Mouse (Mus musculus) naive thymus-derived CD4-positive, alpha-beta T cell, adult 2 months (primary cell): ENCODE measurements at regions not wholly inside any gene's neighbourhood (a gene's known extent, or its start where the extent isn't known, plus 50 kb on each side); places are given as distances from the start of the nearest gene placed in this dataset.
A peak's percentile ranks its signal among the peaks of the same experiment; 100 is the strongest.

ENCODE experiments used
- DNase-seq: peaks from one replicate; pipeline ENCODE4 v3.0.0-alpha.2; 2011; ENCODE audit warnings: low read depth

DNA sequence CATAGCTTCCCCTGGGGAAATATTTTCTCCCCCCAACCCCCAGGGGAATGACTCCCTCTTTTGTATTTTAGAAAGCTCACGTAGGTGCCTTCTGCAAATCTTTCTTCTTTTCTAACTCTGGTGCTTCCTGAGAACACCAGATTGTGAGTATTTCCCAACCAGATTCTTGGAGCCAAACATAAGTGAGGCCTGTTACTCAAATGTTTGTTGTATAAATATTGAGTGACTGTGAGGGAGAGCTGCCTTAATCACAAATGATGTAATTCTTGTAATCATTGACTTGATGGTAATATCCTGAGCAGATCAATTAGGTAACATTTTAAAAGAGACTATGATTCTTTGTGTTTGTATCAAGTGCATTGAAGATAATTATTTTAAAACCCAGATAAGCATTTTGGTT lies 137.1 kb upstream of the Marcks start:
- no peak for DNase-seq

DNA sequence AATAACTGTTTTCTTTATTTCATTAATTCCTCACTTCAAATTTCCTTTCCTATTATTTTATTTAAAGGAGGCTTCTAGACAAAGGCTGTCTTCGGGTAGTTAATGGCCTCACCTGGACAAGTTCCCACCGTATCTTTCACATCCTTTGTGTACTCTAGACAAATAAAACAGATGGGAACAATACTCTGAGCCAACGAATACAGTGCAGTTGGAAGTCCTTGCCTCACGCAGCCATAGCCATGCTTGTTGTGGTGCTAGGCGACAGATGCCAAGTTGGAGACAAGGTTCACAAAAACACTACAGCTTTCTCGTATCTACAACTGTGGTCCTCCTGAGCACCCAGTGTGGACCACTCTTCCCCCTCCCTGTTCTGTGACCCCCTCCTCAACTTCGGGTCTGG lies 136.6 kb upstream of the Marcks start:
- DNase-seq = no peak

DNA sequence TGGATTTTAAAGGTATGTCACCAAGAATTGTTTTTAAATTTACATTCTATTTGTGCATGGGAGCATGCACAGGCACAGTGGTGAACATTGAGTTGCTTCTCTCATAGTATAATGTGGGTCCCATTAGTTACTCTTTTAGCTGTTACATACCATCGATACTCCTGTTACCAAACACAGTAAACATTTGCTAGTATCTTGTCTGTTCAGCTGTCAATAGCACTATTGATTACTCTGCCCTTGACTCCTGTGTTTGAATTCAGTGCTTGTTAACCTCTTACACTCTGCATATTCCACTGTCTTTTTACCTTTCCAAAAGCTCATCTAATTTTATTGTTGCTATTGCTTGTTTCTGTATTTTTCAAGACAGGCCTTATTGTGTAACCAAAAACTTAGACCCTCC lies 133.2 kb upstream of the Marcks start:
- no peak for DNase-seq

DNA sequence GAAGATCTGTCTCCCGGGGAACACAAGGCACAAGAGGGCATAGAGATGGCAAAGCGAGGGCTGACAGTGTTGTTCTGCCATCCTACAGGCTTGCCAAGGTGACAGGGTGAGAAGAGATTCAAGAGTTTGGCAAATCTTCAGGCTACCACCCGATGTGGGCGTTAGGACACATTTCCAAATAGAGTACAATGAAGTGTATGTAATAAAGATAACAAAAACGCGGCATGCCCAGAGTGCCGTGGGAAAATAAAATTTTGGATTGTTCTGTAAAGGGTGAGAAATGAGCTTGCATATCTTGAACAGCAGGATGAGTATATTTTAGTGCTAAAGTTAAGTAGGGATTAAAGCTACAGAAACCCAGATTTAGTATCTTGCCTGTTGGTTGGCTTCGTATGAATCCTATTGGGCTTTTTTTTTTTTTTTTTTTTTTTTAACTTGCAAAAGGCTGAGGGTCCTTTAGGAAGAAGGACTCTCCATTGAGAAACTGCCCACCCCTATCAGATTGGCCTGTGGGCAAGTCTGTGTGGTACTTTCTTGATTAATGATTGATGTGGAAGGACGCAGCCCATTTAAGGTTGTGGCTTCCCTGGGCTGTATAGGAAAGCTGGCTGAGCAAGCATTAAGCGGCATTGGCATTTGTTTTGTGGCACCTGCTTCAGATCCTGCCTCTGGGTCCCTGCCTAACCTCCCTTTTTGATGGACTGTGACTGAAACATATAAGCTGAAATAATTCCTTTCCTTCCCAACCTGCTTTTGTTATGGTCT lies 131.7 kb upstream of the Marcks start:
- DNase-seq = no peak

DNA sequence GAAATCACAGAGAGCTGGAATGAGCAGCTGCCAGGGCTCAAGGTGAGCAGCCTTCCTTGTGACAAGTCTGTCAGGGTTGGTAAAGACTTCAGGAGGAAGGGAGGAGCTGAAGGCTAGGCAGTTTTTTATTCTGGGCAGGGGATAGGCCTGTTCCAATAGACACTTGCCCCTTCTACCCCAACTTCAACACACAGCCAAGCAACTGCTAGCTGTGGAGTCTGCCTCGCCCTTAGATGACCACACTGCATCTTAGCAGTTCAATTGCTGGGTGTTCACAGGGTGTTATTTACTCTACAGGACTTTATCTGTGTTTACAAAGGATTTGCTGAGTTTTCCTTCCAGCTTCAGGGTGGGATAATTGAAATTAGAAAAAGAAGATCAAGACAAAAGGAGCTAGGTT lies 128.2 kb upstream of the Marcks start:
- DNase-seq = no peak

DNA sequence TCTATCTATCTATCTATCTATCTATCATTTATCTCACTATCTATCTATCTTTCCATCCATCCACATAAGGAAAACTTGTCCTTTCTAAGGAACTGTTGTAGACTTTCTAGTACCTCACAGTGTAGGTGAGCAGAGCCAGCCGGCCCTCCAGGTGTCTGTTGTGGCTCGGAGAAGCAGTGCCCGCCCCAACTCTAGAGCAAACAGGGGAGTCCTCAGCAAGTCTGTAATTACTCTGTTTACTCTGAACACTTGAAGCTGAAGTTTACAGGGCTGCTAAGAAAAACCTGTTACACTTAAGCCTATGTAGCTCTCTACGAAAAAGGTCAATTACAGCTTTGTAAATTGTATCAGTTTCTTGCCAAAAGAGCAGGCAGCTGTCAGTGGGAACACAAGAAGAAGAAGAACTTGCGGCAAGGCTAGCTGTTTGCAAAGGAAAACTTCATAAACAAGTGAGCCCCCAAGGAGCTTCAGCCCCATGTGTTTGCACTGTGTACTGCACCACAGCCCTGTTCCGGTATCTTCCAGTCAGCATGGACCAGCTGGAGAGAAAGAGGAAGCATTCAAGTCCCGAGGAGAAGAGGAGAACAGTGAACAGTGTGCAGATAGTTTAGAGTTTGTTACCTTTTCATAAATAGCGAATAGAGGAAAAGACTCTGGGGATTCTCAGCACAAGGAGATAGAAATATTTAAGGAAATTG lies 122.2 kb upstream of the Marcks start:
- no peak for DNase-seq

DNA sequence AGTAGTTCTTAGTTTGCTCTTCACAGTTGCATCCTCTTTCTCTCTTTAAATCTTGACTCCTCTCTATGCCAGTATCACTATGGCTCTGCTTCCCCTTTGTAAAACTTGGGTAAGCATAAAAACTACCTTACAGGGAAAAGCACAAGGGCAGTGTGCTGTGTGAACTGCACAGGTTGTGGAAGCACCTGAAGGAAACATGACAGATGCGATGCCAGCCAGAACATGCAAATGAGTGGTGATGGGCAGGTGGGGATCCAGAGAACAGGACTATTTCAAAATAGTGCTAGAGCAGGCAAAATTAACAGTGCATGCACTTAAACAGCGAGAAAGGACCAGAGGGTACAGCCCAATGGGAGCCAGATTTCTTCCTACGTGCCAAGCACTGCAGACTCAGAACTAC lies 120.5 kb upstream of the Marcks start:
- DNase-seq = no peak

DNA sequence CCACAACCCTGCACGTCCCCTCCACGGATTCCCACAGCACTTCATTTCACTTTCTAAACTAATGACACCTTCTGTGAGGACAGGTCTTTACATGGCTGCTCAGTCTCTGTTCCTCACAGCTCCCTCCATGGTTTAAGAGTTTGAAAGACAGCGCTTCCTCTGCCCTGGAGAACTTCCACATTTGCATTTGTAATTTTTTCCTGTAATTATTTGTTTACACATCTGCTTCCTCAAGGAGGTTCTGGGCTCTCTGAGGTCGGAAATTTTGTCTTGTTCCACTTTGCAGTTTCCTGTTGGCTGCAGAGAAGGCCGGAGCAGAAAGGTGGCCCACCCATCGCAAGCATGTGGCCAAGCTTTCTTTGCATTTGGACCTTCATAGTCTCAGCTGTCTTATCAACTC lies 118.8 kb upstream of the Marcks start:
- DNase-seq = no peak

DNA sequence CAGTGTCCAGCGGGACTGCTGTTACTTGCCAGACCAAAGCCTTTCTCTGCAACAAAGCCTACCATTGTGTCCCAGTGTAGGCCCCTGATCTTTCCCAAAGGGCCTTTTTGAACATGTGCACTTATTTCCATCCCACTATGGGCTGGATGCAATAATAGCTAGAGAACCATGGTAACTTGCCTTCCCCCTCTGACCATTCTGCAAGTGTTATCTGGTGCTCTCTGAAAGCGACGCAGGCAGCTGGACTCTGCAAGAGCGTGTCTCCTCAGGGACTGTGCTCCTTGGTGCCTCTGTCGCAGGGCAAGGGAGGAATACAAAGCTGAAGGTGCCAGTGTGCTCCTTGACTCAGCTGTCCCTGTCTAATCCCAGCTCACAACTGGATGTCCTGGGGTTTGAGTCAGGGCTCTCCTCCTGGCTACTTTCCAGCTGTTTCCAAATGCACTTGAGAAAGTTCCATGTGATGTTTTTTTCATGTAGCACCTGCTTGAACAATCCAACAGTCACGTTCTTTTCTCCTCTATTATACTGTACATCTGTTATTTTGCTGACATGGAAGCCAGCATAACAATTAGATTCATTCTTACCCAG lies 112.3 kb upstream of the Marcks start:
- DNase-seq = no peak

DNA sequence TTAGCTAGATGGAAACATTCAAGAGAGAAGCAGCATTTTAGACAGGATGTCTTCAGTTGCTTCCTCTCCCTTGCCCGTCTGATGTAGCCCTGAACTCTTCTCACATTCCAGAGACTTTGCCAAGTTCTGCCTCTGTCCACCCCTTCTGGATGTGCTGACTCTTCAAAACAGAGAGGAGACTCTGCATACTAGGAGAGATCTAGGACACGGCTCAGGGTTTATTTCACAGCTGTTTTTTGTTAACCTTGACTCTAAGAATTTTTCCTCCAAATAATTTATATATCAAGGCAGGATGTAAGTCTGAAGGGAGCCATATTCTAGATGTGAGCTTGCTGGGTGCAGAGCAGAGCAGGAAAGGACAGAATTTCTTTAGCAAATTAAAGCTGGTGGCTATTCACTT lies 111.4 kb upstream of the Marcks start:
- no peak for DNase-seq

DNA sequence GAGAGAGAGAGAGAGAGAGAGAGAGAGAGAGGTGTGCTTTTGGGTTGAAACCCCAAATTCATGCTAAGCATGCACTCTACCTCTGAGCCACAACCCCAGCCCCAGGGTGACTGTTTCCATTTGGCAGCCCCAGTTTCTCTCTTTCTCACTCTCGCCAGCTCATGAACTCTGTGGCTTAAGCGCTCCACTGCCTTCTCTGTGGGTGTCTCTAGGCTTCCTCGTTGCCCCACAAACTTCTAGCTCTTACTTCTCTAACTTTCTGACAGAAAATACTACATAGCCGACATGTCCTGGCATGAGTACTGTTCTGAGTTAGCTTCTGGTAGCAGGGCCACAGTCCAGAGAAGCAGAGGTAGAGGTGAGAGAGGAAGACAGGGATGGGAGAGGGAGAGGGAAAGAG lies 110.8 kb upstream of the Marcks start:
- DNase-seq = no peak

DNA sequence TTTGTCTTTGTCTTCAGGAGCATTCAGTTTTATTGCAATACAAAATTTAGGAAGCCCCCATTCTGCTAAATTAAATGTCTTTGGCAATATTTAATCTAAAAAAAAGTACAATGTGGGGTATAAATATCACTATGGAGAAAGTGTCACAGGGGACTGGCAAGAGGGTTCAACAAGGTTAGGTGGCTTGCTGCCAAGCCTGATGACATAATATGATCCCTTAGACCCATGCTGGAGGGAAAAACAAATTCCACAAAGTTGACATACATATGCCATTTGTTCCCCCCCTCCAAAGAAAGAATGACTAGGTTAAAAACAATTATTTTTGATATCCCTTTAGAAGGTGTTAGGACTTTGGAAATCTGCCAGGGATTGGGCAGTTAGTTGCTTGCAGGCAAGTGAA lies 108.4 kb upstream of the Marcks start:
- no peak for DNase-seq

DNA sequence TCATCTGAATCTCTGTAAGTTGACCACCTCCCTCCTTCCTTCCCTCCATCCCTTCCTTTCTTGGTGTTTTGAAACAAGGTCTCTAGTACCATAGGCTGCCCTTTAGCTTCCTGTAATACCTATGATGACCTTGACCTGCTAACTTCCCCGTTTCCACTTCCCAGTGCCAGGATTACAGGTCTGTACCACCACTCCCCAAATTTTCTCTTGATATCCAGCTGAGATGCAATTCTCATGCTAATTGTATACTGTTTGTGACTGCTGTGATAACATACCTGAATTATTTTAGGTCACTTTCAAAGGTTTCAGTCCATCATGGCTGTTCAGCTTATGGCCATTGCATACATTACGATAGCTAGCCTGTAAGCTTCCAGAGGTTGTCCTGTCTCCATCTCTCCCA lies 104.4 kb upstream of the Marcks start:
- no peak for DNase-seq

DNA sequence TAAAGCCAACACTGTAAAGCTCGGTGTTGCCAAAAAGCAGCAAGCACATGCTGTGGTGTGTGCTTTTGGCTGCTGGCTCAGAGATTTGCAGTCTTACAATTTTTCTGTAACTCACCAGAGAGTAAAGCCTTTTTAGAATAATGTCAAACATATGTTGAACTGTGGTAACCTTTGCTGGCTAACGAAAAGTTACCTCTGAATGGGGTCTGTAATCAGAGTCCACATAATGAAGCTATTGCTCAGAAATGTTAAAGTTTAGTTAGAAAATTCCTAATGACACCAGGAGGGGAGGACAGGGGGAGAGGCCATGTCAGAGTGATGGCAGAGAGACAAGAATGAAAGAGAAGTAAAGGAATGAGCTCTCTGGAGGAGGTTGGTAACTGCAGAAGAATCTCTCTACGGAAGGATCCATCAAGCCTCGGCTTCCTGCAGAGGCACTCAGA lies 103.1 kb upstream of the Marcks start:
- no peak for DNase-seq

DNA sequence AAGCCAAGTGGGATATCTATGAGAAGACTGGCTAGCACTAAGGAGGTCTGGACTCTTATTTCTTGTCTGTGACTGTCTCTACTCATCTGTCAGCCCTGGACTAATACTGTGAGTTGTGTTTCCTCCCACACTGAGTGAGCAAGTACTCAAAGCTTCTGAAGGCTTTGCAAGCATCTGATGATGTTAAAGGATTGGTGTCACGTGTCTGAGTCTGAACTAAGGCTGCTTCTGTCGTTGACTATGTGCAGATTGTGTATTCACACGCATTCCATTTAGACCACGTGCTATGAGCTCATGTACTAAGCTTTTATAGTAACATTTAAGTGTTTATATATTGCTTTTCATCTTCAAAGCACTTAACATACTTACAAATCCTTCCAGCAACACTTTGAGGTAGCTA lies 101.9 kb upstream of the Marcks start:
- peak; percentile 31 for DNase-seq

DNA sequence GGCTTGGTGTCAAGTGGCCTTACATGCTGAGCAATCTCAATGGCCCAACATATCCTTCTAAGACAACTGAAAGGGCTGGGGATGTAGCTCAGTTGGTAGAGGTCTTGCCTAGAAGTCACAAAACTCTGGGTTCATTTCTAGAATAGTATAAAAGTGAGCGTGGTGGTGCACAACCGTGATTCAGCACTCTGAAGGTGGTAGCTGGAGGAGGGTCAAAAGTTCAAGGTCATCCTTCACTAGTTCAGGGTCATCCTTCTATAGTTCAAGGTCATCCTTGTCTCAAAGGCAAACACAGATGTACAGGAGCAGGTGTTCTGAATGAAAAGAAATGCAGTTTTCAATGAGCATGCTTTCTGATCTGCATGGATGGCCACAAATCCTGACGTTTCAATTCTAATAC lies 101.5 kb upstream of the Marcks start:
- no peak for DNase-seq

DNA sequence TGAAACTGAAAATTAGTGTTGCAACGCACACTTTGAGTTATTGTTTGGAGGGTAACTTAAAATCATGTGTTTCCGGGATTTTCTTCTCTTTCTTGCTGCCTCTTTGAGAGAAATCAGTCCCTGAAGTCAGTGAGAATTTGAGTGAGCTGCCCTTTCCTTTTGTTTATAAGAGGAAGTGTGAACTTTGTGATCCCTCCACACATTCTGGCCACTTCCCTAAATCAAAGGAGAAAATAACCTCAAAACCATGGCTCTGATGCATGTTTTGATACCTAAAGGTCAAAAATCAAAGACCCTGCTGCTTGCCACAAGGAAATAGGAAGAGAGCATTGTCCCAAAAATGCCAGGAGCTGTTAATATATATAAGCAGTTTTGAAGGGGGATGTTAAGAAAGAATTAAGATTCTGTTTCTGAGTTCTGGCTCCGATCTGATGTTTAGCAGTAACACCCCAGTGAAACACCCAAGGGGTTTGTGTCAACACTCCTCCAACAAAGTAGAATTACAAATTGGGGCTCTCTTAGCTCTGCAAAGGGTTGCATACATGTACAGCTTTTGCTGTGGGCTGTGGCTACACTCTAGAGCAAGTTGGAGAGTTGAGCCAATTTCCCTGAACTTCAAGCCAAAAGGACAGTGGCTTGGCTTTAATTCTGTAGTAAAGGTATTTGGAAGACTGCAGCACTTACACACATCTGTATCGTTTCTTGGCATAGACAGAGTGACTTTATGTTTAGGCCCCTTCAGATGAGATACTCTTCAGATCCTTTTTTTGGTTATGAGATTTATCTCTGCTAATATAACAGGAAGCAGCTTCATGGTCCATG lies 97.5 kb upstream of the Marcks start:
- no peak for DNase-seq

DNA sequence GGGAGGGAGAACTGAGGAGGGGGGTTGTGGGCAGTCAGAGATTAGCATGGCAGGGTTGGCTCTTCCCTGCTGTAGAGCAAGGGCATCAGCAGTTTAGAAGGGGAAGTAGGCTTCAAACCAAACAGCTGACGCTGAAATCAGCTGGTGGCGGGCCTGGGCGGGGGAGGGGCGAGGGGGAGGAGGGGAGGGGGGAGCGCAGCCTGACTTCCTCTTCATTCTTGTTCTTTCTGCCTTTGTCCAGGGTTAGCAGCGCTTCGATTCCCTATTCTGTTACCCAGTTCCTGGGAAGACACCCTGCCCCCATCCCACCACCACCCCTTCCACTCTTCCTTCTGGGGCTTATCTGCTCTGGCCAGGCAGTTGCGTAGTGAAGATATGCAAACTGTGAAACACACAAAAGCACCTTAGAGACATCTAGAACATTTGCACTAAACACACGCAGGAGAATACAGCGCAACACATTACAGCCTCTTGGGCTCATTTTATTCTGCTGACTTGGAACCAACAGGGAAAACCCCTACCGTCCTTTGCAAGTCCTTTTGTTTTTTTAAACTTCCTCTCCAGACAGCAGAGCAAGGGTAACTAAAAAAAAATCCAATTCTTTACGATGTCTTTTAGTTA lies 93.3 kb upstream of the Marcks start:
- peak; percentile 69 for DNase-seq

DNA sequence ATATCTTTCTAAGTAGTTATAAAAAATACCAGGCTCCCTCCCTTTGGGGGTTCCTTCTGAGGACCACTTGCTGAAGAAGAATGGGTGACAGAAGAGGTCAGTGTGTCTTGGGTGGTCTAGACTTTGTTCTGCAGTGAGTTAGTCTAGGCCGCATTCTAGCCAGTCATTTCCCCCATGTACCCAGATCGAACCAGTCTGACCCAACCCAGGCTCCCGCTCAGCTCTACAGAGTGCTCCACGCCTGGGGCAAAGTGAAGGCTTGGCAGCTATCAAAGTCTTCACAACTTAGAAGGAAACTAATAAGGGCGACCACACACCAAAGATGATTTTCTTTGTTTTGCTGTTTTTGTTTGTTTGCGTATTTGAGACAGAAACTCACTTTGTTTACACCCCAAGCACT lies 92.4 kb upstream of the Marcks start:
- no peak for DNase-seq

DNA sequence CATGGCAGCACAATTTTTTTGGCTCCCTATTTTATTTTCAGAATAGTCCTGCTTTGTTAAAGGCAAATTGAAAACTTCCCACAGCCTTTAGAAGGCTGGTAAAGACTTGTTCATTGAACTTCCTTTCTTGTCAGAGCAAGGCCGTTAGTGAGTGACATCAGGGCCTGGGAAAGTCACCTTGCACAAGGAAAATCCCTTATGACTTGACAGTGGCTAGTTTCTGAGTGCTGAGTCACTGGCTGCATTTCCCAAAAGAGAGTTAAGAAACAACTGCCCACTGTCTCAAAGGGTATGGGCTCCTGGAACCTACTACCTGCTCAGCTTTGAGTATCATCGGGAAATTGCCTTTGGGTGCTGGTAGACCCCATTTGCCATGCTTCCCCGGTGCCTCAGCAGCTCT lies 89.2 kb upstream of the Marcks start:
- DNase-seq = no peak

DNA sequence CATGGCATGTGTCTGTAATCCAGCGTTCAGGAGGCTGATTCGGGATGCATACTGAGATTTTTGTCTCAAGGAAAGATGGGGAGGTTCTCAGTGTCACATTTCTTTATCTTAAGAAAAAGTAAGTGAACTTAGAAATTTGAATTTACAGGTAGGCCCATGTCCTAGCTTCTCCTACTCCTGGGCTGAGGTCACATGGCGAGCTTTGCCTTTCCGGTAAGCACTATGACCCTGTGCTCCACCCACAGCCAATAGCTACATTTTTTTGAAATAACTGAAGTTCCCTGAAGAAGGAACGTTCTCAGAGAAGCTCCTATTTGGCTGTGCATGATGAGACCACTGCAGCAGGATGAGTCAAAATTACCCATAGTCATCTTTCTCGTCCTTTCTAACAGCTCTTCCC lies 83.0 kb upstream of the Marcks start:
- DNase-seq = no peak

DNA sequence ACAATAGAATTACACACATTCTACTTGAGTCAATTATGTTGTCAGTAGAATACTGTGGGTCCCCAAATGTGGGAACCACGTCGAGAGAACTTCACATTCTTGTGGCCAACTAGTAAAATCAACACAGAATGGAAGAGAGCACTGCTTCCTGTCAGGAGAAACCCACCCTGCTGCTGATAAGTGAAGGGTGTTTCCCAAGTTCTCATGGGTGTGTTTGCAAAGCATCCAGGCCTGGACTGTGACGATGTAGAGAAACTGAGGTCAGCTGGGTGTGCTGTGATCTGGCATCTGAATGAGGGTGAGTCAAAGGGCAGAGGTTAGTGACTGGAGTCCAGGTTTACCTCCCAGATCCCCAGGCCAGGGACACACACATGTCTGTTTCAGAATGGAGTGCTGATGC lies 81.7 kb upstream of the Marcks start:
- DNase-seq = no peak
